Mouse (Mus musculus): Measurements from ENCODE around the gene Ccdc114. TPM values are rescaled to one million over a fixed set of nuclear protein-coding genes. Genes with fewer than 3 reads are reported as not detected.
"Not testable (repeated sequence)": the region's sequence is repeated elsewhere in the genome, so short reads cannot be mapped to it uniquely, and the experiment has no call there.

Ccdc114 gene
- total RNA-seq (2021): 1 to 10 TPM; 8.8 to 10.0 TPM
- long read RNA-seq, experiment 1, partial matches to known transcripts: 6 of 8 reads
- long read RNA-seq, experiment 1, other reads (novel, unspliced or antisense): 2 of 8 reads
- long read RNA-seq, experiment 2, partial matches to known transcripts: 2 of 14 reads
- long read RNA-seq, experiment 2, other reads (novel, unspliced or antisense): 7 of 14 reads

DNA sequence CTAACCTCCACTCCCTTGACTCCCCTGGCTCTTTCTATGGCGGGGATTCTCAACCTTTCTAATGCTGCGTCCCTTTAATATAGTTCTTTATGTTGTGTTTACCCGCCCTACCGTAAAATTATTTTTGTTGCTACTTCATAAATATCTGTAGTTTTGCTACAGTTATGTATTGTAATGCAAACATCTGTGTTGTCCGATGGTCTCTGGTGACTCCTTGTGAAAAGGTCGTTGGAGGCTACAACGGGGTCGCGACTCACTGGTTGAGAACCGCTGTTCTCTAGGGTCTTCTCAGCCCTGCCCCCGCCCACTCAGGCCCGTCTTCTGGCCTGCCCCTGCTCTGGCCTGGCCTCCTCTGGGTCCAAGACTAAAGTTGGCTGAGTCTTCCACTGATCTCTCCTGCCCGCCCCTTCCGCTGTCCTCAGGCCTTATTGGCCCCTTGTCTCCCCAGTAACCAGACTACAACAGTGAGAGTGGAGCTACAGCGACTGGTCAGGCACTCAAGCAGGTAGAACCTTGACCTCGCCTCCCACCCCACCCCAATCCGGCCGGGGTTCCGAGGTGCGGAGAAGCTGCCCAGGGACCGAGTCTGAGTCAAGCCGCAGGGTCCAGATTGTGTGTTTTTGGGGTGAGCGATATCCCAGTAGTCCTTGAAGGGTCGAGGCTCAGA is at the start of gene Ccdc114:
Gene Ccdc114, plus strand, starts transcription at position 311 of the 667 bp plus-strand sequence.
- peak; percentile 38 to 72 for DNase-seq (ENCODE audit: low spot score in 2 of 2)

DNA sequence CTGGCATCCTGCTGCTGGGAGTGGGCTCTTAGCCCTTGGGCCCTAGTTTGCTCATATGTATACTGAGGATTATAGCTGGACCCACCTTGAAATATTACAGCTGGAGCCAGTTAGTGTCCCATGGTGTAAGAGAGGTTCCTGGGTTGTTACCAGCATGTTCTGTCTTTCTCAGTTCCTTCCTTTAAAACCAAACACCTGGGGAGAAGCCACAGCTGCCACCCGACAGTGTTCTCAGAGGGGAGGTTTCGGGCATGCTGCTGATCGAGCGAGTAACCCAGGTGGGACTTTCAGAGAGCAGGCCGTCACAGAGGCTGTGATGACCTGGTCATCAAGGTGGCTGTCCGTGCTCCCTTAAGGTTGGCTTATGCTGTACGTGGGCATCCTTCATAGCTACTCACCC is 47.0 kb upstream of the Ccdc114 start:
- no peak for DNase-seq (ENCODE audit: low spot score in 2 of 2)

- not testable (repeated sequence) for DNase-seq (ENCODE audit: low spot score in 2 of 2)
These were observed 45.6 kb upstream of the Ccdc114 start, which contains the start of gene Grin2d for GRCm38 (mm10) chr7:45878278-45878677. Gene Grin2d, minus strand, starts transcription at chr7:45878378.

GRCm38 (mm10) chr7:45880531-45880930 is 43.3 kb upstream of the Ccdc114 start:
- DNase-seq (ENCODE audit: low spot score in 2 of 2): no peak

DNA sequence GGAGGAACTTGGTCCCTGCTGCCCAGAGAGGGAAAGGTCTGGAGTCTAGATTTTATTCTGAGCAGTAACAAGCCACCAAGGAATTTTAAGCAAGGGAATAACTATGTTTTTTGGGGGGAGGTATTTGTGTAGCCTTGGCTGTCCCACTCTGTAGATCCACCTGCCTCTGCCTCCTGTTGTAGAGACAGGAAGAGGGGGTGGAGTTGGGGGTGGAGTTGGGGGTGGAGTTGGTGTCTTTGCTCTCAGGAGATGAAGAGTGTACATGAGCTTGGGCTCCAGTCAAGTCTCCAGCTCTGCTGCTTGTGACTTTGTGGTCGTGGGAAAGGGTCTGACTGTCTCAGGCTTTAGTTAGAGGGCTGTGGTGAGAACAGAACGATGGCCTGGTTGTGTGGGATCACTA is 42.9 kb upstream of the Ccdc114 start:
- DNase-seq (ENCODE audit: low spot score in 2 of 2): no peak

GRCm38 (mm10) chr7:45887246-45887645 is 36.6 kb upstream of the Ccdc114 start:
- no peak for DNase-seq (ENCODE audit: low spot score in 2 of 2)

DNA sequence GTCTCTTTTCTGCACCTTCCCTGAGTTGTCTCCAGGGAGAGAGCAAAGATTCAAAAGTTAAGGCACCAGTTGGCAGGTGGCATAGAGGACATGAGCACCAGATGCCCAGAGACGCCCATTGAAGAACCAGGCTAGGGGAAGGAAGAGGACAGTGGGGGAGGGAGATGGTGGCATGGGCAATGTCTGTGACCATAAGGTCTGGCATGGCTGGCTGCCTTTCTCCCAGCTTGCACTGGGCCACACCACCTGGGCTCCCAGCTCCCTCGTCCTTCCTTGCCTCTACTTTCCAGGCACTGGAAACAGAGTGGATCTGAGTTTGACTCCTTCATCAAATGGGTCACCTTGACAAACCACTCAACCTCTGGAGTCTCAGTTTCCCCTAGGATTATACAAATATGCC is 31.2 kb upstream of the Ccdc114 start:
- DNase-seq (ENCODE audit: low spot score in 2 of 2): no peak

GRCm38 (mm10) chr7:45895931-45896516 is 27.8 kb upstream of the Ccdc114 start:
- DNase-seq (ENCODE audit: low spot score in 2 of 2): no peak

DNA sequence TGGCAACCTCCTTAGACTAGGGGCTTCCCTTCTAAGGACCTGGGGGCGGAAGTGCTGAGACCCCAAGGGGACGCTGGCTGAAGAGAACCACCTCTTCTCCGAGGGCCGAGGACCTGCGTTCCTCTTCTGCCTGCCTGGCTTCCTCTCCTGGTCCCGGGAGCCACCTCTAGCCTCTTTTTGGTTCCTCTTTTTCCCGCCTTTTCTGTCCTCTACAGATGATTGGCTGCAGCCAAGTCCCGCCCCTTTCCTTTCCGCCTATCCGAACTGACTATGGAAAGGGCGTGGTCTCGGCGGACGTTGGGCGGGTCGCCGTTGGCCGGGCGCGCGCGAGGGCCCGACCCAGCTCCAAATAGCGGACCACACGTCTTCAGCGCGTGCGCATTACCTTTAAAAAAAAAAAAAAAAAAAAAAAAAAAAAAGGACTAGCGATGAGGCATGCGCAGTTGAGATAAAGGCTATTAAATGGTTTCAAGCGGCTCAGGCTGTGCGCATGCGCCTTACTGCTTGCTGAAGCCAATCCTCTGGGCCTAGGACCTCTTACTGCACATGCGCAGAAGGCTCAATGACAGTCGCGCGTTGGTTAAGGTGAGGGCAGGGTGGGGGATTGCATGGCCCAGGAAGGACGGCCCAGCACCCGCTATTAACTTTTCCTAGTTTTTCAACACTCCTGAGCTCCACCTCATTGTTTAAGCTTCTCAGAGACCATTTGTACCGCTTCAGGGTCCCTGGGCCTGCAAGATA is 27.2 kb upstream of the Ccdc114 start, which contains the start of the genes Syngr4 and Tmem143:
Gene Syngr4, minus strand, starts transcription at position 198 of the 741 bp plus-strand sequence.
Gene Tmem143, plus strand, starts transcription at position 425 of the 741 bp plus-strand sequence.
- peak; percentile 85 to 89 for DNase-seq (ENCODE audit: low spot score in 2 of 2)

GRCm38 (mm10) chr7:45897258-45897757 is 26.6 kb upstream of the Ccdc114 start:
- DNase-seq (ENCODE audit: low spot score in 2 of 2): peak in 1 of 2 experiments; percentile 37

- not testable (repeated sequence) for DNase-seq (ENCODE audit: low spot score in 2 of 2)
These were observed 25.7 kb upstream of the Ccdc114 start for GRCm38 (mm10) chr7:45898125-45898524.

GRCm38 (mm10) chr7:45901562-45901961 is 22.3 kb upstream of the Ccdc114 start:
- no peak for DNase-seq (ENCODE audit: low spot score in 2 of 2)

DNA sequence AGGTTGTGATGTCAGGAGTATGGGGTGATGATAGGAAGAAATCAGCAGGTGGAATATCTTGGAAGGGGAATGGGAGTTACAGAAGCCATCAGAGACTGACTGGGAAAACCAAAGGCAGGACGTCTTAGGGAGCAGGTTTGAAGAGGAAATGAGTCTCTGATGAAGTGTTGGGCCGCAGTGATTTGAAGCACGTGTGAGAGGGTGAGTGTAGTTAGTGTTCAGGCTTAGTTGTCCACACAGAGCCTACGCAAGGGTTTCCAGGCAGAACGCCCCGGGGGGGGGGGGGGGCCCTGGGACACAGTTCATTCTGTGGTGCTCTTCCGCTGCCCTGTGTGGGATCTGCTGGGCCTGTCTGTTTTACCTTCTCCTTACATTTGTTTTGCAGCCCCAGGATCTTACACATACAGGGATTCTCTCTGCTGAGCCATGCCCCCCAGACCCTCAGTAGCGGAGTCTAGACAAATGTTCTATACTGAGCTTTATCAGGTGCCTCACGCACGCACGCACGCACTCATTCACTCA is 21.3 kb upstream of the Ccdc114 start:
- no peak for DNase-seq (ENCODE audit: low spot score in 2 of 2)

GRCm38 (mm10) chr7:45906622-45907021 is 17.2 kb upstream of the Ccdc114 start:
- no peak for DNase-seq (ENCODE audit: low spot score in 2 of 2)

DNA sequence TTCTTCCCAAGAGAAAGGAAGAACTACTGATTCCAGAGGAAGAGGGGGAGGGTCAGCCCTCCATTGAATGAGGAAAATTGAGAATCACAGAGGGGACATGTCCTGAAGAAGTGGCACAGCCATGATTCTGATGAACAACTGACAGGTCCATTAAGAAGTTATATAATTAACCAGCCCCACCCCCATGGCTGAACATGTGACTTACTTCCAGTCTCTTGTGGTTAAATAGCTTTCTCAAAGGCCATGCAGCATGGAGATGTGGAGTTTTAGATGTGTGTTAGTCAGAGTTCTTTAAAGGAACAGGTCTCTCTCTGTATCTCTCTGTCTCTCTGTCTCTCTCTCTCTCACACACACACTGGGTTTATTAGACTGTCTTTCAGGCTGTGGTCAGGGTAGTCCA is 15.5 kb upstream of the Ccdc114 start:
- DNase-seq (ENCODE audit: low spot score in 2 of 2): no peak

DNA sequence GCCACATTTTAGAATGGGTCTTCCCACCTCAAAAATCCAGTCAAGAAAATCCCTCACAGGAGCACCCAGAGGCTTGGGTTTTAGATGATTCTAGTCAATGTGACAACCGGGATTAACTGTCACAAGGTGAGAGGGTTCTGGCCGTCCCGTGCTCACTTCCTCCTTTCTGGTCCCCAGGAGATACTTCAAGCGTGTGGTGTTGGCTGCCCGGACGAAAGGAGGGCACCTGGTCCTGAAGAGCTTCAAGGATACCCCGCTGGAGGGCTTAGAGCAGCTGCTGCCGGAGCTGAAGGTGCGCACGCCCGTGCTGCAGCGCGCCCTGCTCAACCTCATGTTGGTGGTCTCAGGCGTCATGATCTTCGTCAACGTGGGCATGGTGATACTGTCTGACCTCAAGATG is 14.7 kb upstream of the Ccdc114 start:
- DNase-seq (ENCODE audit: low spot score in 2 of 2): no peak

DNA sequence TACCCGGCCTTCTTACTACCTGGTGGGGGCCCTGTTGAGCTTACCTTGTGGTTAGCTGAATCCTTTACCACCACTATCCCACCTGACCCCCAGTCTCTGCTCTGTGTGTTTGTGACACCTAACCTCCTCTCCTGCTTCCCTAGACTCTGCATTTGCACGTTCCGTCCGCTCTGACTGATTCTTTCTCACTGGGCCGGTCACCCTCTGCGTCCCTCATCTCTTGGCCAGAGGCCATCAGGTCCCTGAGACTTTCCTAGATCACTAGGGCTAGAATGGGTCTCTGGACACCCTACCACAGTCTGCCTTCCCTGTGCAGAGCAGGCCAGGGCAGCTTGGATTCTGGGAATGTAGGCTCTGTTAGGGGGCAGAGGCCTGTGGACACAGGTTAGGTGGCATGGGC is 9.8 kb upstream of the Ccdc114 start:
- DNase-seq (ENCODE audit: low spot score in 2 of 2): no peak

DNA sequence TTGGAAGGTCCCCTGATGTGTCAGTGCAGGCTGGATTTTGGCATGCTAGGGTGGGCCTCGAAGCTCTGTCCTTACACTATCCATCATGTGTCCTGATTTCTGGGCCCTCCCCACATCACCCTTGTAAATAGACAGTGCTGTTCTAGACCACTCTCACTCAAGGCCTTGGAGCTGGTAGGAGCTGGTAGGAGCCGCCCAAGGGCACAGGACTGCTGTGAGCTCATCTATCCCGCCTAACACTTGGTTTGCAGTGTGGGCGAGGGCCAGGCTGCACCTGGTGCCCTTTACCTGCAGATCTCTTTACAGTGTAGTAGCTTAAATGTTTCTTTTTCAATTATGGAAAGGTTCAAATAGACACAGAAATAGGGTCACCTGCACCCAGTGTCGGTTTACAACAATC is 8.9 kb upstream of the Ccdc114 start:
- DNase-seq (ENCODE audit: low spot score in 2 of 2): no peak

GRCm38 (mm10) chr7:45916056-45917003 is 7.5 kb upstream of the Ccdc114 start:
- peak; percentile 68 to 71 for DNase-seq (ENCODE audit: low spot score in 2 of 2)
